Mouse (Mus musculus): ENCODE measurements around the gene Ccdc57. TPM values are rescaled to one million over a fixed set of nuclear protein-coding genes. Genes with fewer than 3 reads are reported as not detected.

Gene Ccdc57
- polyA plus RNA-seq, 1 experiment from 2014 or later = 8.4 TPM

DNA sequence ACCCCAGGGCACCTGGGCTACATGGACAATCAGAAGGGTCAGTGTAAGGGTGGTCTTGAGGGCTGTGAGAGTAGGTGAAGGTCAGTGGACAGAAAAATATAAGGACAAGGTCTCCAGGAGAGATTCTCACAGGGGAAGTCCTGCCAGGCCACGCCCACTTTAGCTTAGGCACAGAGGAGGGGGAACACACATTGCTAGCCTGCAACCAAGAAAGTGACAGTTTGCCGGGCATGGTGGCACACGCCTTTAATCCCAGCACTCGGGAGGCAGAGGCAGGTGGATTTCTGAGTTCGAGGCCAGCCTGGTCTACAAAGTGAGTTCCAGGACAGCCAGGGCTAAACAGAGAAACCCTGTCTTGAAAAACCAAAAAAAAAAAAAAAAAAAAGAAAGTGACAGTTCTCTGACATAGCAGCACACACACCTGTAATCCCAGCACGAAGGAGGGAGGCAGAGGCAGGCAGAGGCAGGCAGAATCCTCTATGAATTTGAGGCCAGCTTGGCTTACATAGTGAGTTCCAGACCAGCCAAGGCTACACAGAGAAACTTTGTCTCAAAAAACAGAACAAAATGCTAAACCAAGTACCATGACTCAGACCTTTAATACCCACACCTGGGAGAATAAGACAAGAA is 7.2 kb upstream of the Ccdc57 start:
- no peak for TF ChIP-seq CTCF (IDR thresholded peaks at IDR 0.05)
- H3K27me3 ChIP-seq = no peaks in the 10 kb centered on the region
- in situ Hi-C loops (cut with MboI; ENCODE audit: low pct_unique_long_range_greater_than_20kb) = no loop called here
- no peak for ATAC-seq
- CTCF ChIA-PET = no interaction called here
- POLR2A ChIA-PET = interaction anchor here (0.7 kb wide), 1 partner anchor 130 kb away, joined by 9 read pairs; no protein-coding TSS in a partner anchor
- no peak for DNase-seq (ENCODE audit: low read depth, low spot score)

DNA sequence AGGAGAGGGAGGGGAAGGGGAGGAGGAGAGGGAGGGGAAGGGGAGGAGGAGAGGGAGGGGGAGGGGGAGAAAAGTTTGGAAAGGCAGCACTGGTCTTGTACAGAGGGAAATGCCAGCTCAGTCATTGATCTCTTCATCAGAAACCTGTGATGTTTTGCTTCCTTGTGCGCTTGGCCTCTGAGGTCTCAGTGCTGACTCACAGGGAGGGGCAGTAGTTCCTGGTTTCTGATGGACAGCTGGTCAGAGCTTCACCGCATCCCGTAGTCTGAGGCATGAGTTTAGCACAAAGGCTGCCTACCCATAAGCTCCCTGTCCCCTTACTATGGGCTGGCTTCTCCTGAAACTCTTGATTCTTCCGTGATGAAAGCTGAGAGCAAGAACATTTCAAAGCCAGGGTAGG is 6.1 kb upstream of the Ccdc57 start:
- in situ Hi-C loops (cut with MboI; ENCODE audit: low pct_unique_long_range_greater_than_20kb) = no loop called here
- no peak for ATAC-seq
- TF ChIP-seq CTCF (IDR thresholded peaks at IDR 0.05) = no peak
- H3K27me3 ChIP-seq = no peaks in the 10 kb centered on the region
- POLR2A ChIA-PET = no interaction called here
- CTCF ChIA-PET = no interaction called here
- no peak for DNase-seq (ENCODE audit: low read depth, low spot score)

DNA sequence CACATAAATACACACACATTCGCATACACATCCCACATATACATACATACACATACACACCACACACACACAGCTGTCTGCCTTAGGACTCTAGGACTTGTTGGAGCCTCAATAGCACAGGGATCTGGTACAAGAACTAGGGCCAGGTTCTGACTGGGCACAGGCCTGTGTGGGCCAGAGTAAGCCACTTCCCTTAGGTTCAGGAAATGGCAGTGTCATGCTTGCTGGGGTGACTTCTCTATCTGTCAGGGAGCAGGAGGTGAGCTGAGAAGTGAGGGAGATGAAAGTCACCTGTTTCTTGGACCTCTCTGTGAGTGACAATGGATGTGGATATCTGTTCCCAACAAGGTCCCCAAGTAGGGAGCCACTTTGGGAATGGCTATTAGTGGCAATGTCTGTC is 5.3 kb upstream of the Ccdc57 start:
- in situ Hi-C loops (cut with MboI; ENCODE audit: low pct_unique_long_range_greater_than_20kb) = no loop called here
- ChIA-PET POLR2A (no interaction called here), CTCF (no interaction called here)
- DNase-seq (ENCODE audit: low read depth, low spot score) (no peak), ATAC-seq (no peak)
- no peak for TF ChIP-seq CTCF (IDR thresholded peaks at IDR 0.05)
- no peaks in the 10 kb centered on the region for H3K27me3 ChIP-seq

DNA sequence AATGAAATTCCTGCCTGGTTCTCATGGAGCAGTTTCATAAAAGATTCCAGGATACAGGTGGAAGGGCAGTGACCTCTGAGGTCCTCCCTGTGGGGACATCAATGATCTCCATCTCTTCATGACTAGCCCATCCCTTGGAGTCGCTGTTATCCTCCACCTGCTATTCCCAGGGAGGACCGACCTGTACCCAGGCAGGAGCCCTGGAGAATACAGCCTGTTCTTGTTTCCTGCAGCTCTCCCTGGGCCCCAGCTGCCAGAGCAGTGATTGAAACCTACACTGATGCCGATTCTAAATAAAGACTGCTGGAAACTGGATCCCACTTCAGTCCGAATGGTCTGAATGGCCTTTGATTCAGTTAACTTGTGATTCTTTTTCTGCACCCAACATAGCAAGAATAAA is 1.2 kb downstream of the Ccdc57 start:
- no peak for ATAC-seq
- H3K27me3 ChIP-seq = no peaks in the 10 kb centered on the region
- in situ Hi-C loops (cut with MboI; ENCODE audit: low pct_unique_long_range_greater_than_20kb) = no loop called here
- ChIA-PET CTCF (no interaction called here), POLR2A (interaction anchor here (0.6 kb wide), 1 partner anchor 277 kb away, joined by 3 read pairs; no protein-coding TSS in a partner anchor)
- DNase-seq (ENCODE audit: low read depth, low spot score) = no peak
- TF ChIP-seq CTCF (IDR thresholded peaks at IDR 0.05) = no peak

DNA sequence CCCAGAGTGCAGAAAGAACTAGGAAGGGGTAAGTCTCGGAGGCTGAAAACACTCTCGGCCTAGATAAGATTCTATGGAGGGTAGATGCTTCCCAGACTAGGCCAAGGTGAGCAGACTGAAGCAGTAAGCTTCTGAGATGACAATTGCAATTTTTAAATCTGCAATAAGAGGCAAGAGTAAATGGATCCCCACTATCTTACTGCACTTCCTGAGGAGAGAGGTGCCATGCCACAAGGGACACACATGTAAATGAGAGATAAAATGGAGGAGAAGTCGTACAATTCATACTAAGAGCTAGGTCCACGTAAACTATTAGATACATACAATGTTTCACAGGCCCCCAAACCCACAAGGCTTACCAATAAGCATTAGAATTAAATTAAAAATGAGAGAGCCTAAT is 4.2 kb downstream of the Ccdc57 start:
- TF ChIP-seq CTCF (IDR thresholded peaks at IDR 0.05) = no peak
- no peaks in the 10 kb centered on the region for H3K27me3 ChIP-seq
- ChIA-PET POLR2A (no interaction called here), CTCF (interaction anchor here (1.5 kb wide), 1 partner anchor 9 kb away, joined by 3 read pairs; no protein-coding TSS in a partner anchor)
- DNase-seq (ENCODE audit: low read depth, low spot score) = no peak
- in situ Hi-C loops (cut with MboI; ENCODE audit: low pct_unique_long_range_greater_than_20kb) = no loop called here
- ATAC-seq = no peak

DNA sequence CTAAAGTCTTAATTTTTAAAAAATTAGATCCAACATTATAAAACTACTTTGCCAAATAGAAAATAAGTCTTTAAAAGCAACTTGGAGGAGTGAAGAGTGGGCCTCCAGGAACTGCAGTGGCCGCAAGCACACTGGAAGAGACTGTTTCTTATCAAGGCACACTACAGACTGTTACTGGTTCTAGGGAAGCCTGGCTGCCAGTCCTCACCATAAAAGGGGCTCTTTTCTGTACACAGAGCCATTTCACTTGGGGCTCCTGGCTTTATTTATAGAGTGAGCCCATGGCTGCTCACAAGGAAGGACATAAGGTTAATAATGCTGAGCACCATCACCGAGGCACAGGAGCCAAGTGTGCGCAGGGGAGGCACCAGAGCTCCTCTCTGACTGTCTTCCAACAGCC is 10.1 kb downstream of the Ccdc57 start:
- in situ Hi-C loops (cut with MboI; ENCODE audit: low pct_unique_long_range_greater_than_20kb) = no loop called here
- ChIA-PET CTCF (no interaction called here), POLR2A (no interaction called here)
- TF ChIP-seq CTCF (IDR thresholded peaks at IDR 0.05) = no peak
- DNase-seq (ENCODE audit: low read depth, low spot score) (no peak), ATAC-seq (no peak)
- H3K27me3 ChIP-seq = no peaks in the 10 kb centered on the region

DNA sequence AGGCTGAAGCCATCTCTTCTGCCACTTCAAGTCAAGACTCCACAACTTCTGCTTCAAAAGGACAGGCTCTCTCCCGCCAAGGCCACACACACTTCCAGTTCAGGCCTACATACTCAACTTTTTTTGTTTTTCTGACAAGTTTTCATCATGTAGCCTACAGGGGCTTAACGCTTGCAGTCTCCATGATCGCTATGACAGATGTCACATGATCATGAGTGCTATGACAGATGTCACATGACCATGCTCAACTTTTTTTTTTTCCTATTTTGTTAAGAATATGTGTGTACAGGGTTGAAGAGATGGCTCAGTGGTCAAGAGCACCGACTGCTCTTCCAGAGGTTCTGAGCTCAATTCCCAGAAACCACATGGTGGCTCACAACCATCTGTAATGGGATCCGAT is 14.9 kb downstream of the Ccdc57 start:
- CTCF ChIA-PET = interaction anchor here (0.8 kb wide), 1 partner anchor 268 kb away, joined by 3 read pairs; no protein-coding TSS in a partner anchor
- no peak for DNase-seq (ENCODE audit: low read depth, low spot score)
- no peak for ATAC-seq
- in situ Hi-C loops (cut with MboI; ENCODE audit: low pct_unique_long_range_greater_than_20kb) = no loop called here
- TF ChIP-seq CTCF (IDR thresholded peaks at IDR 0.05) = no peak
- no peaks in the 10 kb centered on the region for H3K27me3 ChIP-seq
- POLR2A ChIA-PET = no interaction called here

DNA sequence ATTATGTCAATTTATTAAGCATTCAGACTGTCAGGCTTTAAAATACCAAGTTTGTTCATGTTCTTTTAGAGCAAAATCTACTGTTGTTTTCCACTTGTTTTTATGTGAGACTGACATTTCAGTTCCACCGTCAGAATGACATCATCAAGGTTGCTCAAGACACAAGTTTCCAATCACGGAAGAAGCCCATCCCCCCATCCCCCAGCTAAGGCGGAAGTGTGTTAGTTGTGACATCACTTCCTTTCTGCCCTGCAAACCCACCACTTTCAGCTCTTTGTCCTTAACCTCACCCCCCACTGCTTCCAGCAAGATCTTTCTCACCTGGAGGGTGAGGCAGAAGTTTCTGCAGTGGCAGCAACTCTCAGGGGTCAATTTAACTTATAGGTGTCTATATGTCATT is 16.2 kb downstream of the Ccdc57 start:
- no peak for TF ChIP-seq CTCF (IDR thresholded peaks at IDR 0.05)
- DNase-seq (ENCODE audit: low read depth, low spot score) = no peak
- H3K27me3 ChIP-seq = no peaks in the 10 kb centered on the region
- no peak for ATAC-seq
- ChIA-PET CTCF (interaction anchor here (1.3 kb wide), 1 partner anchor 11 kb away, joined by 5 read pairs; no protein-coding TSS in a partner anchor), POLR2A (no interaction called here)
- in situ Hi-C loops (cut with MboI; ENCODE audit: low pct_unique_long_range_greater_than_20kb) = no loop called here

DNA sequence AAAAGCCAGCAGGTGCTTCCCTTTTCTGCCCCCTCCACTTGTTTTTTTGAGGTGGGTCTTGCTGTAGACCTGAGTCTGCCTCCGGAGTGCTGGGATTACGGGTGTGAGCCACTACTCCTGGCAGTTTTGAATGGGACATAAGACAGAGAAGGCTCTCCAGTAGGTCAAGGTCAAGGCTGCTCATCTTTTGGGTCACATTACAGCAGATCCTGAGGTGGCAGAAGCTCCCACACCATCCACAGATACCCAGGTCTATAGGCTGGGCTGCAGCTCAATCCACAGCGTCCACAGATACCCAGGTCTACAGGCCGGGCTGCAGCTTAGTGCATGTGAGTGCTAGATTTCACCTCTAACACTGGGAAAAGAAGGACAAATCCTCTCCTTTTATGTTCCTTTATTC is 18.9 kb downstream of the Ccdc57 start:
- ChIA-PET POLR2A (no interaction called here), CTCF (interaction anchor here (1.3 kb wide), 1 partner anchor 10 kb away, joined by 3 read pairs; no protein-coding TSS in a partner anchor)
- no peak for DNase-seq (ENCODE audit: low read depth, low spot score)
- H3K27me3 ChIP-seq = no peaks in the 10 kb centered on the region
- no peak for ATAC-seq
- in situ Hi-C loops (cut with MboI; ENCODE audit: low pct_unique_long_range_greater_than_20kb) = no loop called here
- no peak for TF ChIP-seq CTCF (IDR thresholded peaks at IDR 0.05)

DNA sequence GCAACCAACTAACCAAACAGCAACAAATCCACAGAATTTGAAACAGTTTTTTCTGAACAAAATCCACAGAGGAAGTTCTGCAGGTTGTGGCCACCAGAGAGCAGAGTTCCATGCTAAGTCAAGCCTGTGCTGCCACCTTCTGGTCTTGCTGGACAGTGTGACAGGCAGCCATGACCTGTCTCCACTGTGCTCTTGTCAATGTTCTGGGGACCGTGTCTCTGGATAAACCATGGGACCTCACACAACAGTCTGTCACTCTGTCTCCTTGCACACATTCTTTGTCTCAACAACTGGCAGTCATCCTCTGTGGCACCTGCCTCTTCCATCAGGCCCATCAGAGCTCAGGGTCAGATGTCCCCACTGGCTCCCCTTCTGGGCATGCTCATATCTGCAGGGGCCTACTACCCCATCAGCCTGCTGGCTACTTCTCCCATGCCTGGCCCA is 27.2 kb downstream of the Ccdc57 start:
- in situ Hi-C loops (cut with MboI; ENCODE audit: low pct_unique_long_range_greater_than_20kb) = loop anchor here (10.0 kb wide), 1 partner anchor 219 kb away; no protein-coding TSS in a partner anchor
- peak; percentile 99 for TF ChIP-seq CTCF (IDR thresholded peaks at IDR 0.05)

DNA sequence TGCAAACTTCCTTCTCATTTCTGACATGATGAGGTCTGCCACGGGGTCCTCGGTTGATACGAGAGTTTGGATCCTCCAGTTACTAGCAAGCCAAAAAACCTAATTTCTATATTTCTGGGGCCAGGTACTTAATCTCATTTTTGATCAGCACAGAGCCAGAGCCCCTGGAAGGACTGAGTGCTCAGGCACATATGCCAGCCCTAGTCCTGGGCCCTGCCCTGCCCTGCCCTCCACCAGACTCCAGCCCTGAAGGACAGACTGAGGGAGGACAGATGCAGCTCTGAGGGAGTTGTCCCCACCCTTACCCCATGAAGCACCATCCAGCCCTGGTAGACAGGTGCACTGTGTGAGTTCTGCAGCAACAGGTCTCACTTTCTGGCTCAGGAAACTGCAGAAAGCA is 28.1 kb downstream of the Ccdc57 start:
- no peaks in the 10 kb centered on the region for H3K27me3 ChIP-seq
- TF ChIP-seq CTCF (IDR thresholded peaks at IDR 0.05) = no peak
- POLR2A ChIA-PET = no interaction called here
- in situ Hi-C loops (cut with MboI; ENCODE audit: low pct_unique_long_range_greater_than_20kb) = loop anchor here (5.0 to 10.0 kb wide), 2 partner anchors 138 to 220 kb away; no protein-coding TSS in a partner anchor
- CTCF ChIA-PET = no interaction called here
- DNase-seq (ENCODE audit: low read depth, low spot score) = no peak
- no peak for ATAC-seq

More for the DNA sequence above, 27.2 kb downstream of the Ccdc57 start:
- POLR2A ChIA-PET = interaction anchor here (0.6 kb wide), 1 partner anchor 108 kb away, joined by 6 read pairs; no protein-coding TSS in a partner anchor
- peak; percentile 12 for DNase-seq (ENCODE audit: low read depth, low spot score)
- ATAC-seq = peak; percentile 65
- H3K27me3 ChIP-seq = no peaks in the 10 kb centered on the region
- CTCF ChIA-PET = interaction anchor here (0.7 to 1.4 kb wide), 8 partner anchors 10 to 142 kb away, joined by 3 to 5 read pairs (median 3); no protein-coding TSS in a partner anchor
